Mouse (Mus musculus) stomach, embryonic 14.5 days (tissue): Measurements from ENCODE around the gene Fbln5. TPM values are rescaled to one million over a fixed set of nuclear protein-coding genes. Genes with fewer than 3 reads are reported as not detected.

Source experiments
- ATAC-seq: fragments of 200-750 bp; cut with Nextera tagmentation; 2 replicates; pipeline ENCODE4 v1.8.0; 2017; ENCODE audit warnings: low read depth, moderate TSS enrichment; ENCODE audit not compliant: insufficient number of reproducible peaks, insufficient read depth, low FRiP score
- H3K27ac ChIP-seq: fragments of 300-500 bp; sonication (generic); 2 replicates; pipeline ENCODE4 v1.5.1; 2014; ENCODE audit warnings: mild to moderate bottlenecking, low read length, moderate library complexity, mixed read lengths
- H3K27me3 ChIP-seq: fragments of 300-500 bp; sonication (generic); 2 replicates; pipeline ENCODE4 v1.6.1; 2014; ENCODE audit warnings: low read length, control low read depth, mixed read lengths; ENCODE audit not compliant: control insufficient read depth, insufficient read depth
- H3K36me3 ChIP-seq: fragments of 300-500 bp; sonication (generic); 2 replicates; pipeline ENCODE4 v1.6.1; 2014; ENCODE audit warnings: mild to moderate bottlenecking, control low read depth, low read length, moderate library complexity, mixed read lengths; ENCODE audit not compliant: control insufficient read depth, insufficient read depth
- H3K4me1 ChIP-seq: fragments of 300-500 bp; sonication (generic); 2 replicates; pipeline ENCODE4 v1.6.1; 2014; ENCODE audit warnings: low read length, control low read depth, mixed read lengths; ENCODE audit not compliant: control insufficient read depth, insufficient read depth
- H3K4me2 ChIP-seq: fragments of 300-500 bp; sonication (generic); replicated peaks from 2 replicates; pipeline ENCODE4 v1.6.1; 2014; ENCODE audit warnings: low read depth, low read length, control low read depth
- H3K4me3 ChIP-seq: fragments of 300-500 bp; sonication (generic); 2 replicates; pipeline ENCODE4 v1.5.1; 2014; ENCODE audit warnings: low read depth, low read length, control low read depth
- H3K9ac ChIP-seq: fragments of 300-500 bp; sonication (generic); replicated peaks from 2 replicates; pipeline ENCODE4 v1.6.1; 2014; ENCODE audit warnings: low read depth, mild to moderate bottlenecking, control low read depth, low read length, moderate library complexity, mixed read lengths
- H3K9me3 ChIP-seq: fragments of 300-500 bp; sonication (generic); 2 replicates; pipeline ENCODE4 v1.6.1; 2016; ENCODE audit warnings: low read depth, low read length, control low read depth; ENCODE audit not compliant: control insufficient read depth
- WGBS: fragments of 180-500 bp; shearing (Covaris S2); extraction: QIAGEN DNeasy Blood & Tissue Kit; methylation state at CpG from one replicate; pipeline ENCODE4 v1.1.7; 2014; 5-methylcytosine and 5-hydroxymethylcytosine counted together
- polyA plus RNA-seq: library from polyadenylated mRNA; unstranded; fragments of >200 nt; fragmentation: Nextera tagmentation; extraction: Ambion mirVana; gene quantifications from 2 replicates; pipeline ENCODE4 v1.2.1, GENCODE M21; 2014

The Fbln5 gene
- polyA plus RNA-seq, 1 experiment from 2014 or later: 50.6 TPM

GRCm38 (mm10) chr12:101801744-101802143 is 17.1 kb downstream of the Fbln5 start:
- no peak overlapping the region for H3K9ac ChIP-seq
- no peak overlapping the region for H3K27ac ChIP-seq
- H3K36me3 ChIP-seq: no peaks in the 10 kb centered on the region
- H3K27me3 ChIP-seq: no peaks in the 10 kb centered on the region
- WGBS: 78% methylated on average over 5 of the region's 5 CpGs
- H3K4me2 ChIP-seq: no peak overlapping the region
- H3K4me3 ChIP-seq: no peak overlapping the region
- ATAC-seq: no peak
- no peaks in the 10 kb centered on the region for H3K9me3 ChIP-seq
- no peaks in the 10 kb centered on the region for H3K4me1 ChIP-seq

GRCm38 (mm10) chr12:101801051-101801450 is 17.8 kb downstream of the Fbln5 start:
- no peak for ATAC-seq

GRCm38 (mm10) chr12:101798189-101798922 is 20.5 kb downstream of the Fbln5 start:
- Histone ChIP-seq H3K9ac (no peak overlapping the region), H3K4me1 (no peaks in the 10 kb centered on the region), H3K4me2 (no peak overlapping the region), H3K27ac (no peak overlapping the region), H3K9me3 (no peaks in the 10 kb centered on the region), H3K27me3 (no peaks in the 10 kb centered on the region), H3K4me3 (no peak overlapping the region), H3K36me3 (no peaks in the 10 kb centered on the region)
- no peak for ATAC-seq
- WGBS: 57% methylated on average over 7 of the region's 7 CpGs

More at GRCm38 (mm10) chr12:101801051-101801450, 17.8 kb downstream of the Fbln5 start:
- Histone ChIP-seq H3K9me3 (no peaks in the 10 kb centered on the region), H3K9ac (no peak overlapping the region), H3K27me3 (no peaks in the 10 kb centered on the region), H3K4me3 (no peak overlapping the region), H3K36me3 (no peaks in the 10 kb centered on the region), H3K27ac (no peak overlapping the region), H3K4me2 (no peak overlapping the region), H3K4me1 (no peaks in the 10 kb centered on the region)
- WGBS: 78% methylated on average over 3 of the region's 3 CpGs

GRCm38 (mm10) chr12:101794458-101794857 is 24.4 kb downstream of the Fbln5 start:
- Histone ChIP-seq H3K27ac (no peak overlapping the region), H3K4me2 (no peak overlapping the region), H3K9ac (no peak overlapping the region), H3K9me3 (no peaks in the 10 kb centered on the region), H3K27me3 (no peaks in the 10 kb centered on the region), H3K4me1 (no peaks in the 10 kb centered on the region), H3K36me3 (no peaks in the 10 kb centered on the region), H3K4me3 (no peak overlapping the region)
- WGBS: 90% methylated on average over 3 of the region's 3 CpGs
- ATAC-seq: no peak

- Histone ChIP-seq H3K27me3 (no peaks in the 10 kb centered on the region), H3K36me3 (no peaks in the 10 kb centered on the region), H3K4me1 (no peaks in the 10 kb centered on the region), H3K9ac (no peak overlapping the region), H3K4me2 (no peak overlapping the region), H3K4me3 (no peak overlapping the region), H3K27ac (no peak overlapping the region), H3K9me3 (no peaks in the 10 kb centered on the region)
- 84% methylated on average over 5 of the region's 5 CpGs for WGBS
- no peak for ATAC-seq
These were observed 25.6 kb downstream of the Fbln5 start for GRCm38 (mm10) chr12:101793221-101793621.

GRCm38 (mm10) chr12:101792684-101793083 is 26.2 kb downstream of the Fbln5 start:
- H3K9ac ChIP-seq: no peak overlapping the region
- 89% methylated on average over 4 of the region's 4 CpGs for WGBS
- no peaks in the 10 kb centered on the region for H3K27me3 ChIP-seq
- no peak overlapping the region for H3K4me2 ChIP-seq
- H3K36me3 ChIP-seq: no peaks in the 10 kb centered on the region
- H3K4me1 ChIP-seq: no peaks in the 10 kb centered on the region
- ATAC-seq: no peak
- no peak overlapping the region for H3K27ac ChIP-seq
- H3K4me3 ChIP-seq: no peak overlapping the region
- no peaks in the 10 kb centered on the region for H3K9me3 ChIP-seq

- no peaks in the 10 kb centered on the region; the same call in 1 of the 2 replicates for H3K36me3 ChIP-seq
- no peak overlapping the region for H3K9ac ChIP-seq
- H3K4me3 ChIP-seq: no peak overlapping the region
- H3K27ac ChIP-seq: no peak overlapping the region
- H3K27me3 ChIP-seq: no peaks in the 10 kb centered on the region
- no peaks in the 10 kb centered on the region for H3K4me1 ChIP-seq
- WGBS: 92% methylated on average over 3 of the region's 3 CpGs
- H3K9me3 ChIP-seq: no peaks in the 10 kb centered on the region
- ATAC-seq: no peak
- H3K4me2 ChIP-seq: no peak overlapping the region
These were observed 29.1 kb downstream of the Fbln5 start for GRCm38 (mm10) chr12:101789767-101790166.

GRCm38 (mm10) chr12:101789250-101789649 is 29.6 kb downstream of the Fbln5 start:
- no peak overlapping the region for H3K9ac ChIP-seq
- no peaks in the 10 kb centered on the region for H3K4me1 ChIP-seq
- no peak for ATAC-seq
- H3K36me3 ChIP-seq: no peaks in the 10 kb centered on the region; the same call in 1 of the 2 replicates
- no peak overlapping the region for H3K4me3 ChIP-seq
- no peaks in the 10 kb centered on the region for H3K27me3 ChIP-seq
- H3K27ac ChIP-seq: no peak overlapping the region
- no peak overlapping the region for H3K4me2 ChIP-seq
- WGBS: 83% methylated on average over 3 of the region's 3 CpGs
- H3K9me3 ChIP-seq: no peaks in the 10 kb centered on the region; the same call in 1 of the 2 replicates

GRCm38 (mm10) chr12:101782787-101783186 is 36.1 kb downstream of the Fbln5 start:
- no peak for ATAC-seq
- no peak overlapping the region for H3K4me3 ChIP-seq
- H3K27ac ChIP-seq: no peak overlapping the region
- no peak overlapping the region for H3K9ac ChIP-seq
- WGBS: 68% methylated on average over 2 of the region's 2 CpGs
- H3K27me3 ChIP-seq: no peaks in the 10 kb centered on the region
- no peaks in the 10 kb centered on the region; the same call in 1 of the 2 replicates for H3K9me3 ChIP-seq
- no peaks in the 10 kb centered on the region for H3K4me1 ChIP-seq
- no peaks in the 10 kb centered on the region; the same call in 1 of the 2 replicates for H3K36me3 ChIP-seq
- no peak overlapping the region for H3K4me2 ChIP-seq
